Mouse (Mus musculus) midbrain, embryonic 13.5 days (tissue): ENCODE measurements at regions not wholly inside any gene's neighbourhood (a gene's known extent, or its start where the extent isn't known, plus 50 kb on each side); places are given as distances from the start of the nearest gene placed in this dataset.

Experiments
- ATAC-seq: fragments of 200-750 bp; cut with Nextera tagmentation; 2 replicates; pipeline ENCODE4 v1.8.0; 2017; ENCODE audit warnings: mild to moderate bottlenecking, moderate TSS enrichment, moderate library complexity
- H3K27ac ChIP-seq: fragments of 300-500 bp; sonication (generic); 2 replicates; pipeline ENCODE4 v1.5.1; 2015; ENCODE audit warnings: inconsistent platforms, mild to moderate bottlenecking, moderate library complexity
- H3K27me3 ChIP-seq: fragments of 300-500 bp; sonication (generic); 2 replicates; pipeline ENCODE4 v1.6.1; 2015; ENCODE audit warnings: mild to moderate bottlenecking, inconsistent platforms
- H3K36me3 ChIP-seq: fragments of 300-500 bp; sonication (generic); 2 replicates; pipeline ENCODE4 v1.6.1; 2015; ENCODE audit warnings: mild to moderate bottlenecking, inconsistent platforms
- H3K4me1 ChIP-seq: fragments of 300-500 bp; sonication (generic); replicated peaks from 2 replicates; pipeline ENCODE4 v1.6.1; 2015; ENCODE audit warnings: inconsistent platforms
- H3K4me2 ChIP-seq: fragments of 300-500 bp; sonication (generic); replicated peaks from 2 replicates; pipeline ENCODE4 v1.6.1; 2015; ENCODE audit warnings: moderate library complexity, mild to moderate bottlenecking, inconsistent platforms
- H3K4me3 ChIP-seq: fragments of 300-500 bp; sonication (generic); replicated peaks from 2 replicates; pipeline ENCODE4 v1.5.1; 2015; ENCODE audit warnings: mild to moderate bottlenecking, inconsistent platforms
- H3K9ac ChIP-seq: fragments of 300-500 bp; sonication (generic); replicated peaks from 2 replicates; pipeline ENCODE4 v1.6.1; 2015; ENCODE audit warnings: mild to moderate bottlenecking, inconsistent platforms
- H3K9me3 ChIP-seq: fragments of 300-500 bp; sonication (generic); 2 replicates; pipeline ENCODE4 v1.6.1; 2016; ENCODE audit warnings: mild to moderate bottlenecking, inconsistent platforms
- WGBS: fragments of 180-500 bp; shearing (Covaris S2); methylation state at CpG from one replicate; pipeline ENCODE4 v1.1.7; 2015; 5-methylcytosine and 5-hydroxymethylcytosine counted together

- 63% methylated on average over 6 of the region's 6 CpGs for WGBS
- peak overlapping the region; percentile 48; the same call in 1 of the 2 replicates for H3K27ac ChIP-seq
- H3K36me3 ChIP-seq, result no peaks in the 10 kb centered on the region
- H3K27me3 ChIP-seq, result no peaks in the 10 kb centered on the region
- H3K4me2 ChIP-seq, result no peak overlapping the region
- no peaks in the 10 kb centered on the region for H3K9me3 ChIP-seq
- 0 out of 2 replicates have a peak, but pooled peaks have one; percentile 20 for ATAC-seq
- H3K4me3 ChIP-seq, result no peak overlapping the region
- H3K9ac ChIP-seq, result no peak overlapping the region
- peaks cover 14% of the 10 kb centered on the region; the same call in 1 of the 2 replicates for H3K4me1 ChIP-seq
Observed at GRCm38 (mm10) chr11:45524720-45525119, 327.1 kb upstream of the Clint1 start.

GRCm38 (mm10) chr11:45531044-45531626 is 320.7 kb upstream of the Clint1 start:
- Histone ChIP-seq H3K27me3 (no peaks in the 10 kb centered on the region), H3K9me3 (no peaks in the 10 kb centered on the region), H3K4me1 (no peaks in the 10 kb centered on the region), H3K9ac (no peak overlapping the region), H3K4me3 (no peak overlapping the region), H3K36me3 (no peaks in the 10 kb centered on the region), H3K4me2 (no peak overlapping the region), H3K27ac (no peak overlapping the region)
- ATAC-seq, result no peak
- WGBS, result 91% methylated on average over 9 of the region's 9 CpGs

GRCm38 (mm10) chr11:45533402-45534056 is 318.3 kb upstream of the Clint1 start:
- H3K36me3 ChIP-seq, result no peaks in the 10 kb centered on the region
- H3K4me1 ChIP-seq, result peaks cover 9% of the 10 kb centered on the region; the same call in 1 of the 2 replicates
- 64% methylated on average over 7 of the region's 7 CpGs for WGBS
- H3K9ac ChIP-seq, result no peak overlapping the region
- H3K4me3 ChIP-seq, result no peak overlapping the region
- no peak overlapping the region for H3K27ac ChIP-seq
- no peaks in the 10 kb centered on the region for H3K9me3 ChIP-seq
- no peak for ATAC-seq
- no peaks in the 10 kb centered on the region for H3K27me3 ChIP-seq
- no peak overlapping the region for H3K4me2 ChIP-seq

GRCm38 (mm10) chr11:45535501-45536025 is 316.3 kb upstream of the Clint1 start:
- Histone ChIP-seq H3K4me2 (no peak overlapping the region), H3K9me3 (no peaks in the 10 kb centered on the region), H3K9ac (no peak overlapping the region), H3K4me1 (peaks cover 9% of the 10 kb centered on the region; the same call in 1 of the 2 replicates), H3K4me3 (no peak overlapping the region), H3K27me3 (no peaks in the 10 kb centered on the region), H3K27ac (no peak overlapping the region), H3K36me3 (no peaks in the 10 kb centered on the region)
- no peak for ATAC-seq
- WGBS, result 87% methylated on average over 8 of the region's 8 CpGs

GRCm38 (mm10) chr11:45538011-45538410 is 313.8 kb upstream of the Clint1 start:
- no peaks in the 10 kb centered on the region for H3K27me3 ChIP-seq
- H3K27ac ChIP-seq, result no peak overlapping the region
- H3K9me3 ChIP-seq, result no peaks in the 10 kb centered on the region
- no peak overlapping the region for H3K4me2 ChIP-seq
- no peaks in the 10 kb centered on the region for H3K36me3 ChIP-seq
- H3K4me3 ChIP-seq, result no peak overlapping the region
- 64% methylated on average over 7 of the region's 7 CpGs for WGBS
- H3K4me1 ChIP-seq, result peaks cover 9% of the 10 kb centered on the region; the same call in 1 of the 2 replicates
- peak; percentile 58; the same call in 1 of the 2 replicates for ATAC-seq
- H3K9ac ChIP-seq, result no peak overlapping the region

GRCm38 (mm10) chr11:45539459-45539858 is 312.4 kb upstream of the Clint1 start:
- no peak overlapping the region for H3K4me3 ChIP-seq
- peaks cover 9% of the 10 kb centered on the region; the same call in 1 of the 2 replicates for H3K4me1 ChIP-seq
- H3K36me3 ChIP-seq, result no peaks in the 10 kb centered on the region
- ATAC-seq, result peak; percentile 85
- no peak overlapping the region for H3K4me2 ChIP-seq
- 48% methylated on average over 4 of the region's 4 CpGs for WGBS
- no peaks in the 10 kb centered on the region for H3K27me3 ChIP-seq
- no peak overlapping the region for H3K27ac ChIP-seq
- no peaks in the 10 kb centered on the region for H3K9me3 ChIP-seq
- H3K9ac ChIP-seq, result no peak overlapping the region

- no peak overlapping the region for H3K4me3 ChIP-seq
- no peak for ATAC-seq
- no peaks in the 10 kb centered on the region for H3K27me3 ChIP-seq
- no peak overlapping the region for H3K27ac ChIP-seq
- H3K4me1 ChIP-seq, result 0 out of 2 replicates have a peak, but pooled peaks cover 5% of the 10 kb centered on the region
- H3K9me3 ChIP-seq, result no peaks in the 10 kb centered on the region
- no peak overlapping the region for H3K4me2 ChIP-seq
- no peak overlapping the region for H3K9ac ChIP-seq
- 87% methylated on average over 3 of the region's 3 CpGs for WGBS
- H3K36me3 ChIP-seq, result no peaks in the 10 kb centered on the region
Observed at GRCm38 (mm10) chr11:45544531-45544930, 307.3 kb upstream of the Clint1 start.

- no peak overlapping the region for H3K9ac ChIP-seq
- H3K27ac ChIP-seq, result no peak overlapping the region
- H3K27me3 ChIP-seq, result no peaks in the 10 kb centered on the region
- 87% methylated on average over 11 of the region's 11 CpGs for WGBS
- no peaks in the 10 kb centered on the region for H3K36me3 ChIP-seq
- no peak overlapping the region for H3K4me3 ChIP-seq
- H3K9me3 ChIP-seq, result no peaks in the 10 kb centered on the region
- H3K4me1 ChIP-seq, result peaks cover 10% of the 10 kb centered on the region; the same call in 1 of the 2 replicates
- no peak for ATAC-seq
- H3K4me2 ChIP-seq, result no peak overlapping the region
Observed at GRCm38 (mm10) chr11:45545896-45546626, 305.8 kb upstream of the Clint1 start.

GRCm38 (mm10) chr11:45546861-45547260 is 305.0 kb upstream of the Clint1 start:
- H3K27ac ChIP-seq, result no peak overlapping the region
- WGBS, result 84% methylated on average over 2 of the region's 2 CpGs
- H3K9ac ChIP-seq, result no peak overlapping the region
- H3K4me2 ChIP-seq, result no peak overlapping the region
- H3K36me3 ChIP-seq, result no peaks in the 10 kb centered on the region
- H3K4me1 ChIP-seq, result peaks cover 12% of the 10 kb centered on the region; the same call in 1 of the 2 replicates
- no peaks in the 10 kb centered on the region for H3K9me3 ChIP-seq
- no peak overlapping the region for H3K4me3 ChIP-seq
- ATAC-seq, result no peak
- no peaks in the 10 kb centered on the region for H3K27me3 ChIP-seq

- H3K27ac ChIP-seq, result no peak overlapping the region
- H3K9me3 ChIP-seq, result no peaks in the 10 kb centered on the region
- peaks cover 12% of the 10 kb centered on the region; the same call in 1 of the 2 replicates for H3K4me1 ChIP-seq
- H3K4me3 ChIP-seq, result no peak overlapping the region
- WGBS, result 67% methylated on average over 7 of the region's 7 CpGs
- no peaks in the 10 kb centered on the region for H3K27me3 ChIP-seq
- no peak overlapping the region for H3K4me2 ChIP-seq
- no peak for ATAC-seq
- no peak overlapping the region for H3K9ac ChIP-seq
- H3K36me3 ChIP-seq, result no peaks in the 10 kb centered on the region
Observed at GRCm38 (mm10) chr11:45550376-45550775, 301.5 kb upstream of the Clint1 start.

- Histone ChIP-seq H3K9me3 (no peaks in the 10 kb centered on the region), H3K9ac (no peak overlapping the region), H3K4me1 (peaks cover 11% of the 10 kb centered on the region), H3K36me3 (no peaks in the 10 kb centered on the region), H3K27me3 (no peaks in the 10 kb centered on the region), H3K4me2 (no peak overlapping the region), H3K4me3 (no peak overlapping the region), H3K27ac (peak overlapping the region; percentile 49)
- ATAC-seq, result peak; percentile 97
- 23% methylated on average over 5 of the region's 5 CpGs for WGBS
Observed at GRCm38 (mm10) chr11:45577469-45578154, 274.2 kb upstream of the Clint1 start.
